Mouse (Mus musculus) left cerebral cortex, adult 11 months (tissue): ENCODE data around the gene Klhl35.

Source experiments
- DNase-seq: peaks from one replicate; pipeline ENCODE4 v3.0.0; 2022; ENCODE audit warnings: low spot score

Klhl35 gene

GRCm38 (mm10) chr7:99452859-99453258 lies 12.9 kb upstream of the Klhl35 start:
- no peak for DNase-seq

GRCm38 (mm10) chr7:99454044-99454443 lies 11.8 kb upstream of the Klhl35 start:
- no peak for DNase-seq

GRCm38 (mm10) chr7:99458849-99459248 lies 7.0 kb upstream of the Klhl35 start:
- DNase-seq, result peak; percentile 38

GRCm38 (mm10) chr7:99459888-99460652 lies 5.7 kb upstream of the Klhl35 start:
- DNase-seq, result no peak

- no peak for DNase-seq
These were observed 2.7 kb upstream of the Klhl35 start for GRCm38 (mm10) chr7:99463120-99463519.

GRCm38 (mm10) chr7:99467916-99468282 lies 2.1 kb downstream of the Klhl35 start:
- DNase-seq, result no peak

- peak; percentile 69 for DNase-seq
These were observed 2.7 kb downstream of the Klhl35 start for GRCm38 (mm10) chr7:99468283-99469132.

GRCm38 (mm10) chr7:99469680-99470405 lies 4.0 kb downstream of the Klhl35 start:
- no peak for DNase-seq

GRCm38 (mm10) chr7:99471578-99471977 lies 5.8 kb downstream of the Klhl35 start:
- DNase-seq, result no peak

GRCm38 (mm10) chr7:99473638-99474407 lies 8.0 kb downstream of the Klhl35 start:
- no peak for DNase-seq

GRCm38 (mm10) chr7:99474836-99475561 lies 9.2 kb downstream of the Klhl35 start:
- no peak for DNase-seq

- DNase-seq, result no peak
These were observed 9.7 kb downstream of the Klhl35 start for GRCm38 (mm10) chr7:99475562-99475911.

- no peak for DNase-seq
These were observed 10.8 kb downstream of the Klhl35 start for GRCm38 (mm10) chr7:99476558-99477114.

- no peak for DNase-seq
These were observed 11.4 kb downstream of the Klhl35 start for GRCm38 (mm10) chr7:99477235-99477634.

- no peak for DNase-seq
These were observed 16.8 kb downstream of the Klhl35 start for GRCm38 (mm10) chr7:99482637-99483036.

GRCm38 (mm10) chr7:99483271-99483923 lies 17.6 kb downstream of the Klhl35 start, which contains the start of gene Rps3:
Gene Rps3 (minus strand): TSS chr7:99483738.
- DNase-seq, result peak; percentile 95

- no peak for DNase-seq
These were observed 18.1 kb downstream of the Klhl35 start for GRCm38 (mm10) chr7:99483924-99484319.

GRCm38 (mm10) chr7:99484679-99485078 lies 18.9 kb downstream of the Klhl35 start:
- DNase-seq, result no peak

GRCm38 (mm10) chr7:99489708-99490107 lies 23.9 kb downstream of the Klhl35 start:
- DNase-seq, result no peak

- no peak for DNase-seq
These were observed 33.3 kb downstream of the Klhl35 start for GRCm38 (mm10) chr7:99499128-99499527.
